Mouse (Mus musculus): ENCODE measurements at regions not wholly inside any gene's neighbourhood (a gene's known extent, or its start where the extent isn't known, plus 50 kb on each side); places are given as distances from the start of the nearest gene placed in this dataset.

DNA sequence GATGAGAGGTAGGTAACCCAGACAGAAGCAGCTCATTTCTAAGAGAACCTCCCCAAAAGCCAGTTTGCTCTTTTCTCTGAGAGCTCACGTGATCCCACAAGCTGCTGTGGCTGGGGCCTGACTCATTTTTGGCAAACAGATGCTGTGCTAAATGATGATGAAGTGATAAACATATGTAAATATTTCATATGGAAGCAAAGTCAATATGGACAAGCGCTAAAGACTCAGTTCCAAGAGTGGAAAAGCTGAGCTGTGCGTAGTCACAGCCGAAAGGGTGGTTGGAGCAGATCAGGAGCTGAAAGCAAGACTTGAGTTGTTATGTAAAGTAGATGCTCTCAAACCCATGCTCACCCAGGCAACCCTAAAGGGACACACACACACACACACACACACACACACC, 168.0 kb upstream of the Suclg2 start:
- TF ChIP-seq CTCF (IDR thresholded peaks at IDR 0.05; ENCODE audit: extremely low read depth, insufficient read depth, low read length) (no peak), POLR2A (IDR thresholded peaks at IDR 0.05; ENCODE audit: extremely low read depth, insufficient read depth, low read length) (no peak)
